Mouse (Mus musculus): ENCODE data around the gene Gm37240. TPM values are rescaled to one million over a fixed set of nuclear protein-coding genes. Genes with fewer than 3 reads are reported as not detected.

The Gm37240 gene
- polyA plus RNA-seq, 1 experiment from 2014 or later, result 14.9 TPM

DNA sequence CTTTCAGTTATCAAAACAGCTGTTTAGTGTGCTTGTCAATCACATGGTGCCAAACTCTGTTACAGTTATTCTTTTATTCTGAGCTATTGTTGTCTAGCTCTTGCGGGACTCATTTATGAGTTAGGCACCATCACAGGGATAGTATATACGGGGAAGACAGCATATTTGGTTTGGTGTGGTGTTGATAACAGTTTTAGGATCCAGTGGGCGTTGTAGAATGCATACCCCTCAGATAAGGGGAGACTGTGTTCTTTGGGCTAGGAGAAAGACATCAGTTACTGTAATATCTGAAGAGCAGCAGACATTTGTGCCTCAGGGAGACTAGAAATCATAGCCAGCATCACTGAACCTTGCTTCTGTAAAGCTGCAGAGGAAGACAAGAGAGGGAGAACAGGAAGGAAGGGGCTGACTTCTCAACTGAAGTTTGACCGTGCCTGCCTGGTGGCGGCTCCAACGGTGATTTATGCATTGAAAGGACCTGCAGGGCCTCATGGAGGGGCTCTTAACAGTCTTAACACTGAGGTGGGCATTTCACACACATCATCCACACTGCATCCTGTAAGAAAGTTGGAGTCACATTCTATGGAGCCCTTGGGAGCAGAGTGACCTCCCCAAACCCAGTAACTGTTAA, 713.8 kb downstream of the Gm37240 start:
- Histone ChIP-seq H3K9me3 (no peaks in the 10 kb centered on the region), H3K27ac (no peak overlapping the region), H3K36me3 (no peaks in the 10 kb centered on the region), H3K9ac (no peak overlapping the region), H3K4me1 (peaks cover 19% of the 10 kb centered on the region), H3K4me3 (no peak overlapping the region), H3K27me3 (no peaks in the 10 kb centered on the region), H3K4me2 (no peak overlapping the region)
- WGBS, result 57% methylated on average over 6 of the region's 6 CpGs
- ATAC-seq (ENCODE audit: insufficient number of reproducible peaks, low FRiP score, low TSS enrichment, low read depth), result no peak

DNA sequence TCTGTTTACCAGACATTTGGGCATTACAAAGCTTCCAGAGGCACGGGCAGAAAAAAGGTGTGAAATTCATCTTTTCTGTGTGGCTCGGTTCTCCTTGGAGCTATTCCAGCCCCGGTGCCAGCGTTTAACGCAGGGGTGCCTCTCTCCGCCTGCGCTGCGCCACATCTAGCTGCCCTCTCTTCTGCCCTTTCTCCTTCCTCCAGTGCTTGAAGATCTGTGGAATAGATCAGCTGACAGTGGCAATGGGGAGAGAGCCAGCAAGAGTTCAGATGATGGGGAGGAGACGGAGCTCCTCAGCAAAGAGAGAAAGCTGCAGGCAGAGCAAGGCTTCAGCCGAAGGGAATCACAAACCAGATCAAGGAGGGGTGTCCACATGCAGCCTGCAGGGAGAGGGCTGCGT, 714.8 kb downstream of the Gm37240 start:
- H3K9me3 ChIP-seq, result no peaks in the 10 kb centered on the region
- peaks cover 19% of the 10 kb centered on the region for H3K4me1 ChIP-seq
- H3K27ac ChIP-seq, result no peak overlapping the region
- H3K36me3 ChIP-seq, result no peaks in the 10 kb centered on the region
- no peak for ATAC-seq (ENCODE audit: insufficient number of reproducible peaks, low FRiP score, low TSS enrichment, low read depth)
- peak overlapping the region; percentile 11; the same call in 1 of the 2 replicates for H3K4me3 ChIP-seq
- H3K27me3 ChIP-seq, result no peaks in the 10 kb centered on the region
- WGBS, result 40% methylated on average over 11 of the region's 11 CpGs
- no peak overlapping the region for H3K9ac ChIP-seq
- peak overlapping the region; percentile 32 for H3K4me2 ChIP-seq

DNA sequence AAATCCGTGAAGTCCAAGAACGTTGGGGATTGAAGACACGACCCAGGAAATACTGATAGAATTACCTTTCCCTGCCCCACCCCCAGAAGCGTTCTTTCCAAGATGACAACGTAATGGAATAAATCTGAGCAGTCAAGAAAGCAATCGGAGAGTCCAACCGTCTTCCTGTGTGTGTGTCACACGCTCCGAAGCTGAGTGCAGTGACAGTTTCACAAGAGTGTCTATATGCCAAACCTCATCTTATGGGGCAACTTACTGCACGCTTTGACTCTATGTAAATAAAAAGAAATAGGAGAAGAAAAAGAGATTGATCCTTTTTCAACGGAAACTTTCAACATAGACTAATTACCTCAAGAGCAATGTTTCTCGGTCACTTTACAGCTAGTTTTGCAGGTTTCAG, 715.2 kb downstream of the Gm37240 start:
- WGBS, result 45% methylated on average over 12 of the region's 12 CpGs
- H3K9ac ChIP-seq, result no peak overlapping the region
- no peaks in the 10 kb centered on the region for H3K36me3 ChIP-seq
- peak overlapping the region; percentile 11; the same call in 1 of the 2 replicates for H3K4me3 ChIP-seq
- H3K4me1 ChIP-seq, result peaks cover 19% of the 10 kb centered on the region
- H3K9me3 ChIP-seq, result no peaks in the 10 kb centered on the region
- H3K4me2 ChIP-seq, result peak overlapping the region; percentile 32
- no peaks in the 10 kb centered on the region for H3K27me3 ChIP-seq
- ATAC-seq (ENCODE audit: insufficient number of reproducible peaks, low FRiP score, low TSS enrichment, low read depth), result no peak
- no peak overlapping the region for H3K27ac ChIP-seq

- no peaks in the 10 kb centered on the region for H3K36me3 ChIP-seq
- no peak overlapping the region for H3K9ac ChIP-seq
- 84% methylated on average over 2 of the region's 2 CpGs for WGBS
- no peak overlapping the region for H3K27ac ChIP-seq
- H3K27me3 ChIP-seq, result no peaks in the 10 kb centered on the region
- H3K4me2 ChIP-seq, result no peak overlapping the region
- H3K9me3 ChIP-seq, result no peaks in the 10 kb centered on the region
- peaks cover 9% of the 10 kb centered on the region for H3K4me1 ChIP-seq
- no peak overlapping the region for H3K4me3 ChIP-seq
- ATAC-seq (ENCODE audit: insufficient number of reproducible peaks, low FRiP score, low TSS enrichment, low read depth), result no peak
These were observed 718.5 kb downstream of the Gm37240 start for GRCm38 (mm10) chr3:85168816-85169215.

GRCm38 (mm10) chr3:85164931-85165330, 722.4 kb downstream of the Gm37240 start:
- no peaks in the 10 kb centered on the region for H3K9me3 ChIP-seq
- no peak overlapping the region for H3K4me2 ChIP-seq
- no peak overlapping the region for H3K27ac ChIP-seq
- no peak overlapping the region for H3K4me3 ChIP-seq
- H3K36me3 ChIP-seq, result no peaks in the 10 kb centered on the region
- no peak overlapping the region for H3K9ac ChIP-seq
- no peak for ATAC-seq (ENCODE audit: insufficient number of reproducible peaks, low FRiP score, low TSS enrichment, low read depth)
- WGBS, result 32% methylated on average over 1 of the region's 1 CpGs
- H3K27me3 ChIP-seq, result no peaks in the 10 kb centered on the region
- no peaks in the 10 kb centered on the region for H3K4me1 ChIP-seq

DNA sequence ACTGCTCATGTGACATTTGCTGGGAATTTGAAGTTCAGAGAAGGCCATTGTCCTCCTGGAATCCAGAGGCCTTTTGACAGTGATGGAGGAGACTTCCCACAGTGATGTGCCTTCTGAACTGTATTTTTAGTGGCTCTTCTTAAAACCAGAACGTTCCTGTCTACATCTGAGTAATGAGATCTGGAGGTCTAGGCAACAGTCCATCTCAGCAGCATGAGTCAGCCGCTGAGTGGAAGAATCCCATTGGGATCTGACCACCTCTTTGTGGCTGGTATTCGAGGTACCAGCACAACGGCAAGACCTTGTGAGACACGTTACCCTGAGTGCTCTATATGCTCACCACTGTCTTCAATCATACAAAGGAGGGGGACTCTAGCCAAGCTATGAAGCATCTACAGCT, 723.9 kb downstream of the Gm37240 start:
- Histone ChIP-seq H3K9me3 (no peaks in the 10 kb centered on the region), H3K9ac (no peak overlapping the region), H3K27me3 (no peaks in the 10 kb centered on the region), H3K4me2 (no peak overlapping the region), H3K4me1 (no peaks in the 10 kb centered on the region), H3K4me3 (no peak overlapping the region), H3K27ac (no peak overlapping the region), H3K36me3 (no peaks in the 10 kb centered on the region)
- WGBS, result 93% methylated on average over 5 of the region's 5 CpGs
- no peak for ATAC-seq (ENCODE audit: insufficient number of reproducible peaks, low FRiP score, low TSS enrichment, low read depth)

DNA sequence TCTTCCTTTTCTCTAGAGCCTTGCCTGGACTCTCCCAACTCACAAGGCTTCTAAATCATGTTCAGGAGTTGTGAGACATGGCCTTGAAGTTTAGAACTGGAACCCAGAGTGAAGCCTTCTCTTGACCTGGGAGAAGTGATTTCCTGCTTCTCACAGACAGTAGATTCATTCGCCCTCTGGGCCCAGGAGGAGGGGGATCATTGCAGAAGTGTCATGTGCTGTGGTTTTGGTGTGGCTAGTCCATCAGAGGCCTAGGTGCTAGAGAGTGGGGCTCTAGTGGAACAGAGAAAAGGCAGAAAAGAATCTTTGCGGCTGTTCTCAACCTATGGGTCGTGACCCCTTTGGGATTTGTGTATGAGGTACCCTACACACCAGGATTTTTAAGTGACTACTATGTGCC, 724.9 kb downstream of the Gm37240 start:
- Histone ChIP-seq H3K27me3 (no peaks in the 10 kb centered on the region), H3K27ac (no peak overlapping the region), H3K9me3 (no peaks in the 10 kb centered on the region), H3K36me3 (no peaks in the 10 kb centered on the region), H3K4me3 (no peak overlapping the region), H3K4me2 (no peak overlapping the region), H3K9ac (no peak overlapping the region), H3K4me1 (no peaks in the 10 kb centered on the region)
- 88% methylated on average over 3 of the region's 3 CpGs for WGBS
- ATAC-seq (ENCODE audit: insufficient number of reproducible peaks, low FRiP score, low TSS enrichment, low read depth), result no peak

DNA sequence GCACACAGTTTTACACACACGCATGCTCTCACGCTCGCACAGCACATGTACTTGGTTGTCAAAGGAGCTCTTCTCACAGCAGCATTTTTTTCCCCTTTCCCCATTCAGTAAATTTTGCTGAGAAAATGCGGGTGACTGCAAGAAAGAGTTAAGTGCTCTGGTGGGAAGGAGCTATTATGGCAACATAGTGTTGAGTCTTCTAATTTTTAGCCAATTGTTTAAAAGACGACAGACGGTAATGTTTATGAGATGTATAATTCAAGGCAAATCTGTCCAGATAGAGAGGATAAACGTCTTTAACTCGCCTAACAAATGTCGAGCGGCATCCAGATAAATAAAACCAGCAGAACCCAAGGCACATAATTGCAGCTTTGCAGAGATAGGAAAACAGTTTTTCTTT, 726.5 kb downstream of the Gm37240 start:
- Histone ChIP-seq H3K4me1 (no peaks in the 10 kb centered on the region), H3K9ac (no peak overlapping the region), H3K27me3 (no peaks in the 10 kb centered on the region), H3K4me2 (no peak overlapping the region), H3K4me3 (no peak overlapping the region), H3K36me3 (no peaks in the 10 kb centered on the region), H3K27ac (no peak overlapping the region), H3K9me3 (no peaks in the 10 kb centered on the region)
- WGBS, result 70% methylated on average over 10 of the region's 10 CpGs
- ATAC-seq (ENCODE audit: insufficient number of reproducible peaks, low FRiP score, low TSS enrichment, low read depth), result no peak

- Histone ChIP-seq H3K27me3 (no peaks in the 10 kb centered on the region), H3K9me3 (no peaks in the 10 kb centered on the region), H3K9ac (no peak overlapping the region), H3K4me3 (no peak overlapping the region), H3K4me1 (no peaks in the 10 kb centered on the region), H3K27ac (no peak overlapping the region), H3K36me3 (no peaks in the 10 kb centered on the region), H3K4me2 (no peak overlapping the region)
- 51% methylated on average over 6 of the region's 6 CpGs for WGBS
- no peak for ATAC-seq (ENCODE audit: insufficient number of reproducible peaks, low FRiP score, low TSS enrichment, low read depth)
These were observed 727.7 kb downstream of the Gm37240 start for GRCm38 (mm10) chr3:85159631-85160030.

DNA sequence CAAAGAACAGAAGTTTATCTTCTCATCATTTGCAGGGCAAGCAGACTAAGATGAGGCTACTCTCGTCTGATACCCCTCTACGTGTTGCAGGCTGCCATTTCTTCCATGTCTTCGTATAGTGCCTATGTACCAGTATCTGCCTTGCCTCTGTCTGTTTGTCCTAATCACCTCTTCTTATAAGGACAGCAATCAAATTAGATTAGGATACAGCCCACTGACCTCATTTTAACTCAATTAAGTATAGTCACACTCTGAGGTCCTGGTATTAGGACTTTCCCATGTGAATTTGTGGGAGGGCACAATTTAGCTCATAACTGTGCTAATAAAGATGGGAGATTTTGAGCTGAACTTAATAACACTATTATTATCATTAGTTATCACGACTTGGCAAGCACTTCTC, 738.5 kb downstream of the Gm37240 start:
- no peak overlapping the region for H3K4me2 ChIP-seq
- no peak overlapping the region for H3K9ac ChIP-seq
- WGBS, result 73% methylated on average over 4 of the region's 4 CpGs
- H3K27ac ChIP-seq, result no peak overlapping the region
- H3K4me3 ChIP-seq, result no peak overlapping the region
- H3K9me3 ChIP-seq, result no peaks in the 10 kb centered on the region
- ATAC-seq (ENCODE audit: insufficient number of reproducible peaks, low FRiP score, low TSS enrichment, low read depth), result no peak
- no peaks in the 10 kb centered on the region for H3K36me3 ChIP-seq
- no peaks in the 10 kb centered on the region for H3K27me3 ChIP-seq
- H3K4me1 ChIP-seq, result no peaks in the 10 kb centered on the region

GRCm38 (mm10) chr3:85148038-85148550, 739.2 kb downstream of the Gm37240 start:
- H3K27ac ChIP-seq, result no peak overlapping the region
- H3K27me3 ChIP-seq, result no peaks in the 10 kb centered on the region
- no peak for ATAC-seq (ENCODE audit: insufficient number of reproducible peaks, low FRiP score, low TSS enrichment, low read depth)
- no peak overlapping the region for H3K9ac ChIP-seq
- no peaks in the 10 kb centered on the region for H3K9me3 ChIP-seq
- 82% methylated on average over 6 of the region's 6 CpGs for WGBS
- H3K4me2 ChIP-seq, result no peak overlapping the region
- H3K4me3 ChIP-seq, result no peak overlapping the region
- no peaks in the 10 kb centered on the region for H3K4me1 ChIP-seq
- H3K36me3 ChIP-seq, result no peaks in the 10 kb centered on the region

DNA sequence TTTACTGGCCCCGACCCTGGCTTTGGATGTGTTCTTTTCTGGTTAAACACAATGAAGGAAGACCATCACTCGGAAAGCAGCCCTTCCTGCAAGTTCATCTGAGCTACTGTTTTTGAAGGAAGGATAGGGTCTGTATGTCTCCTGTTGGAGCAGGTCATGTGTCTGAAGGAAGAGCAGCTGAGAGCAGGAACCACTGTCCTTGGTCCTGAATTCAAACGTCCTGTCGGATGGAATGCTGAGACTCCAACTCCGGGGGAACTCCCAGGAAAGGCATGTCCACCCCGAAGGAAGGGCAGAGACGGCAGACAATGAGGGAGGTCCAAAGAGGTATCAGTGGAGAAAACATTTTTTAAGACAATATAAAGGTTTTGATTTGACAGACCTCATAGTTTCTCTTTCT, 741.8 kb downstream of the Gm37240 start:
- H3K4me2 ChIP-seq, result no peak overlapping the region
- no peak overlapping the region for H3K27ac ChIP-seq
- H3K4me3 ChIP-seq, result no peak overlapping the region
- no peak for ATAC-seq (ENCODE audit: insufficient number of reproducible peaks, low FRiP score, low TSS enrichment, low read depth)
- H3K27me3 ChIP-seq, result no peaks in the 10 kb centered on the region
- WGBS, result 30% methylated on average over 7 of the region's 7 CpGs
- H3K4me1 ChIP-seq, result no peaks in the 10 kb centered on the region
- no peak overlapping the region for H3K9ac ChIP-seq
- H3K9me3 ChIP-seq, result no peaks in the 10 kb centered on the region
- H3K36me3 ChIP-seq, result no peaks in the 10 kb centered on the region

GRCm38 (mm10) chr3:85145076-85145475, 742.2 kb downstream of the Gm37240 start:
- 86% methylated on average over 4 of the region's 4 CpGs for WGBS

More at GRCm38 (mm10) chr3:85145076-85145475, 742.2 kb downstream of the Gm37240 start:
- Histone ChIP-seq H3K4me3 (no peak overlapping the region), H3K4me1 (no peaks in the 10 kb centered on the region), H3K27me3 (no peaks in the 10 kb centered on the region), H3K9me3 (no peaks in the 10 kb centered on the region), H3K36me3 (no peaks in the 10 kb centered on the region), H3K4me2 (no peak overlapping the region), H3K27ac (no peak overlapping the region), H3K9ac (no peak overlapping the region)
- ATAC-seq (ENCODE audit: insufficient number of reproducible peaks, low FRiP score, low TSS enrichment, low read depth), result no peak

Measured in limb, embryonic 15.5 days (tissue).